Mouse (Mus musculus) heart, adult 2 months (tissue): ENCODE results near the gene Atoh7.

Experiments used
- CTCF ChIP-seq: fragments of 200-600 bp; IDR thresholded peaks from 2 replicates; pipeline ENCODE4 v1.8.1; 2022; ENCODE audit warnings: antibody characterized with exemption, mild to moderate bottlenecking, moderate library complexity
- EP300 ChIP-seq: fragments of 200-500 bp; IDR thresholded peaks from 2 replicates; pipeline ENCODE4 v1.6.1; 2011; ENCODE audit warnings: low read depth, low read length, control low read depth; ENCODE audit not compliant: insufficient read depth
- POLR2A ChIP-seq: fragments of 200-500 bp; IDR thresholded peaks from 2 replicates; pipeline ENCODE4 v1.6.1; 2011; ENCODE audit warnings: mild to moderate bottlenecking, low read depth, low read length, control low read depth; ENCODE audit not compliant: insufficient read depth

- no peak for TF ChIP-seq POLR2A
- no peak for TF ChIP-seq CTCF
- TF ChIP-seq EP300, result no peak
Measured at GRCm38 (mm10) chr10:63127156-63127555, 27.7 kb downstream of the Atoh7 start.
